In genomic region chr6:90735396-90736036, GRCm38 (mm10) we compare ENCODE assay signal across 8 mouse cellular contexts.
DNase-seq lines count a peak whose midpoint lies in the region; ATAC-seq lines count a peak whose summit lies in the region.

No protein-coding gene starts in this region.

- H3K4me1 ChIP-seq in heart, embryonic 14.5 days (ENCODE audit: control insufficient read depth in 2 of 2, insufficient read depth in 2 of 2, low read length in 2 of 2): peaks cover 23 to 42% of the 10 kb centered on the region in 2 experiments
- peaks cover 16% of the 10 kb centered on the region; the same call in 1 of the 2 replicates for H3K4me1 ChIP-seq in brown adipose tissue, adult 24 weeks (ENCODE audit: control insufficient read depth, insufficient read depth, insufficient read length, low read length)
- H3K4me1 ChIP-seq in hindbrain, embryonic 15.5 days (replicated peaks): peaks cover 43% of the 10 kb centered on the region
- peaks cover 31% of the 10 kb centered on the region for H3K4me1 ChIP-seq in midbrain, embryonic 13.5 days (replicated peaks)

- H3K4me2 ChIP-seq in heart, embryonic 14.5 days (ENCODE audit: low read length): peak overlapping the region; percentile 98
- H3K4me2 ChIP-seq in hindbrain, embryonic 15.5 days: peak overlapping the region; percentile 95
- peak overlapping the region; percentile 95 for H3K4me2 ChIP-seq in midbrain, embryonic 13.5 days (replicated peaks)

- H3K27ac ChIP-seq in heart, embryonic 14.5 days (replicated peaks in 1 of 2; ENCODE audit: control insufficient read depth in 1 of 2, insufficient read depth in 1 of 2, low read depth in 2 of 2, low read length in 2 of 2): peak overlapping the region; percentile 57 to 87
- H3K27ac ChIP-seq in brown adipose tissue, adult 24 weeks (replicated peaks; ENCODE audit: low read depth, low read length): peak overlapping the region; percentile 85
- peak overlapping the region; percentile 63; the same call in 1 of the 2 replicates for H3K27ac ChIP-seq in hindbrain, embryonic 15.5 days (replicated peaks)
- H3K27ac ChIP-seq in midbrain, embryonic 13.5 days: no peak overlapping the region

- 0 out of 2 replicates have a peak, but pooled peaks cover 3% of the 10 kb centered on the region for H3K36me3 ChIP-seq in heart, embryonic 14.5 days (ENCODE audit: control insufficient read depth, insufficient read depth, low read length)
- H3K36me3 ChIP-seq in hindbrain, embryonic 15.5 days: no peaks in the 10 kb centered on the region
- H3K36me3 ChIP-seq in midbrain, embryonic 13.5 days: no peaks in the 10 kb centered on the region

- peak overlapping the region; percentile 88 for H3K9ac ChIP-seq in heart, embryonic 14.5 days (ENCODE audit: low read length)
- H3K9ac ChIP-seq in hindbrain, embryonic 15.5 days: peak overlapping the region; percentile 81
- H3K9ac ChIP-seq in midbrain, embryonic 13.5 days (replicated peaks): peak overlapping the region; percentile 89

- H3K4me3 ChIP-seq in heart, embryonic 14.5 days (ENCODE audit: control insufficient read depth in 1 of 2, insufficient read depth in 1 of 2, low read depth in 1 of 2, low read length in 2 of 2): peak overlapping the region; percentile 59 to 86
- peak overlapping the region; percentile 88 for H3K4me3 ChIP-seq in brown adipose tissue, adult 24 weeks (ENCODE audit: insufficient read depth, low read depth, low read length)
- H3K4me3 ChIP-seq in hindbrain, embryonic 15.5 days: peak overlapping the region; percentile 82
- H3K4me3 ChIP-seq in midbrain, embryonic 13.5 days (replicated peaks): peak overlapping the region; percentile 73

- WGBS in heart, embryonic 14.5 days: 28% methylated on average over 4 of the region's 4 CpGs
- 36% methylated on average over 4 of the region's 4 CpGs for WGBS in hindbrain, embryonic 15.5 days
- 35% methylated on average over 4 of the region's 4 CpGs for WGBS in midbrain, embryonic 13.5 days

- H3K27me3 ChIP-seq in heart, embryonic 14.5 days (ENCODE audit: control insufficient read depth, insufficient read depth, low read length): no peaks in the 10 kb centered on the region
- no peaks in the 10 kb centered on the region for H3K27me3 ChIP-seq in hindbrain, embryonic 15.5 days
- no peaks in the 10 kb centered on the region for H3K27me3 ChIP-seq in midbrain, embryonic 13.5 days

- H3K9me3 ChIP-seq in heart, embryonic 14.5 days (ENCODE audit: control insufficient read depth, low read length): no peaks in the 10 kb centered on the region
- no peaks in the 10 kb centered on the region for H3K9me3 ChIP-seq in hindbrain, embryonic 15.5 days
- H3K9me3 ChIP-seq in midbrain, embryonic 13.5 days: no peaks in the 10 kb centered on the region

- no peak for DNase-seq in heart, postnatal 14 days
- no peak for DNase-seq in thymus, adult 18-20 months
- DNase-seq in frontal cortex, postnatal 25 days (ENCODE audit: low spot score in 2 of 2): no peak
- DNase-seq in spleen, adult 12 weeks (ENCODE audit: low spot score): no peak

- intact Hi-C loops in heart, postnatal 14 days (cut with DNase I): loop anchor here (5.0 kb wide), 1 partner anchor 547 kb away; no protein-coding TSS in a partner anchor

- 0 out of 2 replicates have a peak, but pooled peaks have one; percentile 3 for ATAC-seq in heart, embryonic 14.5 days (ENCODE audit: insufficient number of reproducible peaks, insufficient read depth, low FRiP score, low read depth)
- ATAC-seq in hindbrain, embryonic 15.5 days (ENCODE audit: low FRiP score, low read depth): peak; percentile 12
- peak; percentile 7; the same call in 1 of the 2 replicates for ATAC-seq in midbrain, embryonic 13.5 days
